Mouse (Mus musculus) bone marrow, adult 2 months (tissue): ENCODE data around the gene 4930470P17Rik.

Experiments used
- CTCF ChIP-seq: fragments of 200-500 bp; IDR thresholded peaks from 2 replicates; pipeline ENCODE4 v1.5.1; 2011; ENCODE audit warnings: low read length, control low read depth; ENCODE audit not compliant: control insufficient read depth, insufficient read depth
- POLR2A ChIP-seq: fragments of 200-500 bp; IDR thresholded peaks from 2 replicates; pipeline ENCODE4 v1.6.1; 2011; ENCODE audit warnings: low read depth, mild to moderate bottlenecking, control low read depth, low read length, borderline replicate concordance; ENCODE audit not compliant: control insufficient read depth

- TF ChIP-seq CTCF (no peak), POLR2A (no peak)
Observed at GRCm38 (mm10) chr2:170631375-170631774, 29.6 kb upstream of the 4930470P17Rik start.
